Mouse (Mus musculus) intestine, embryonic 15.5 days (tissue): Measurements from ENCODE around the gene Ebp. TPM values are rescaled to one million over a fixed set of nuclear protein-coding genes. Genes with fewer than 3 reads are reported as not detected.

ENCODE experiments used
- ATAC-seq: fragments of 200-750 bp; cut with Nextera tagmentation; 2 replicates; pipeline ENCODE4 v1.8.0; 2017; ENCODE audit warnings: moderate TSS enrichment, moderate library complexity
- H3K27ac ChIP-seq: fragments of 300-500 bp; sonication (generic); 2 replicates; pipeline ENCODE4 v1.5.1; 2015; ENCODE audit warnings: mild to moderate bottlenecking, inconsistent platforms
- H3K27me3 ChIP-seq: fragments of 300-500 bp; sonication (generic); replicated peaks from 2 replicates; pipeline ENCODE4 v1.6.1; 2015; ENCODE audit warnings: inconsistent platforms
- H3K36me3 ChIP-seq: fragments of 300-500 bp; sonication (generic); 2 replicates; pipeline ENCODE4 v1.6.1; 2015; ENCODE audit warnings: inconsistent platforms
- H3K4me1 ChIP-seq: fragments of 300-500 bp; sonication (generic); replicated peaks from 2 replicates; pipeline ENCODE4 v1.6.1; 2015; ENCODE audit warnings: inconsistent platforms
- H3K4me2 ChIP-seq: fragments of 300-500 bp; sonication (generic); replicated peaks from 2 replicates; pipeline ENCODE4 v1.6.1; 2015; ENCODE audit warnings: mild to moderate bottlenecking, inconsistent platforms
- H3K4me3 ChIP-seq: fragments of 300-500 bp; sonication (generic); replicated peaks from 2 replicates; pipeline ENCODE4 v1.5.1; 2015; ENCODE audit warnings: inconsistent platforms
- H3K9ac ChIP-seq: fragments of 300-500 bp; sonication (generic); 2 replicates; pipeline ENCODE4 v1.6.1; 2015; ENCODE audit warnings: inconsistent platforms
- H3K9me3 ChIP-seq: fragments of 300-500 bp; sonication (generic); 2 replicates; pipeline ENCODE4 v1.6.1; 2016; ENCODE audit warnings: inconsistent platforms
- WGBS: fragments of 180-500 bp; shearing (Covaris S2); methylation state at CpG from one replicate; pipeline ENCODE4 v1.1.7; 2015; 5-methylcytosine and 5-hydroxymethylcytosine counted together
- polyA plus RNA-seq: library from polyadenylated mRNA; unstranded; fragments of >200 nt; fragmentation: Nextera tagmentation; extraction: Ambion mirVana; gene quantifications from 2 replicates; pipeline ENCODE4 v1.2.1, GENCODE M21; 2015

The Ebp gene
- polyA plus RNA-seq, 1 experiment from 2014 or later = 83.7 TPM

DNA sequence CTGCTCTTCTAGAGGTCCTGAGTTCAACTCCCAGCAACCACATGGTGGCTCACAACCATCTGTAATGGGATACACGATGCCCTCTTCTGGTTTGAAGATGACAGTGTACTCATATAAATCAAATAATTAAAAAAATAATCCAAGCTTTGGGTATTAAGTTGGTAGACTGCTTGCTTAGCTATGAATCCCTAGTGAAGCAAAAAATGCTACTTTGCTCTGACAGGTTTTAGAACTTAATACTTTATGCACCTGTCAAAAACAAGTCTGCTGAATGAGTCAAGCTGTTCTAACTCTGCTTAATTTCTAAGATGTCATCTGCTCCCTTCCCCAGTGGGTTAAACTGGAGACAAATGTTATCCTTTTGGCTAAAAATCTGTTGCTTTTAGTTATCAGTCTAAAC is 53.8 kb downstream of the Ebp start:
- ATAC-seq = no peak
- H3K36me3 ChIP-seq = no peaks in the 10 kb centered on the region
- H3K4me2 ChIP-seq = no peak overlapping the region

DNA sequence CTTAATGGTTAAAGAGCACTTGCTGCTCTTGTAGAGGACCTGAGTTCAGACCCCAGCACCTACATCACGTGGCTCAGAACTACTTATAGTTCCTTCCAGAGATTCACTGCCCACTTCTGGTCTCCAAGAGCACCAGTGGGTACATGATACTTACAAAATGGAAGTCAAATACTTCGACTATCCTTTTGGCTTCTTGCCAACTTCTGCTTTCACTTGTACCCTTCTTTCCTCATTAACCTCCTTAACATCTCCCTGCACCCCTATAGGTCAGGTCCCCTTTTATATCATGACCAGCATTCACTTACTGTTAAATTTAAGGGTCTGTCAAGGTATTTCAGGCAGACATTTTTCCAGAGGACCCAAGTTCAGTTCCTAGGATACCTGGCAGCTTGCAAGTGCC is 57.4 kb downstream of the Ebp start:
- Histone ChIP-seq H3K9ac (no peak overlapping the region), H3K9me3 (no peaks in the 10 kb centered on the region), H3K27ac (no peak overlapping the region), H3K4me1 (no peaks in the 10 kb centered on the region), H3K27me3 (no peaks in the 10 kb centered on the region), H3K36me3 (no peaks in the 10 kb centered on the region), H3K4me3 (no peak overlapping the region), H3K4me2 (no peak overlapping the region)
- no peak for ATAC-seq
- 47% methylated on average over 2 of the region's 2 CpGs for WGBS

More for the DNA sequence above, 53.8 kb downstream of the Ebp start:
- WGBS = 50% methylated on average over 1 of the region's 1 CpGs
- Histone ChIP-seq H3K27me3 (no peaks in the 10 kb centered on the region), H3K27ac (no peak overlapping the region), H3K9me3 (no peaks in the 10 kb centered on the region), H3K4me1 (no peaks in the 10 kb centered on the region), H3K9ac (no peak overlapping the region), H3K4me3 (no peak overlapping the region)

Other genes starting within 250 kb of the Ebp start
- gene Hdac6, start 245.6 kb downstream of the Ebp start, polyA plus RNA-seq = 19.0 and 19.1 TPM in 2 replicates
- gene Gata1, start 215.4 kb downstream of the Ebp start, polyA plus RNA-seq = 1.7 and 2.4 TPM in 2 replicates
- 3.6 and 3.8 TPM in 2 replicates for gene Glod5, start 175.0 kb downstream of the Ebp start, polyA plus RNA-seq
- 47.5 and 53.3 TPM in 2 replicates for gene Suv39h1, start 118.8 kb downstream of the Ebp start, polyA plus RNA-seq
- 0.57 and 0.62 TPM in 2 replicates for gene Was, start 103.0 kb downstream of the Ebp start, polyA plus RNA-seq
- gene Wdr13, start 60.6 kb downstream of the Ebp start, polyA plus RNA-seq = 21.4 and 21.7 TPM in 2 replicates
- 426 and 506 TPM in 2 replicates for gene Rbm3, start 47.6 kb downstream of the Ebp start, polyA plus RNA-seq
- 10.3 and 10.6 TPM in 2 replicates for gene Tbc1d25, start 17.3 kb downstream of the Ebp start, polyA plus RNA-seq
- 7.2 and 7.4 TPM in 2 replicates for gene Porcn, start 13.0 kb upstream of the Ebp start, polyA plus RNA-seq
- 33.0 and 34.8 TPM in 2 replicates for gene Ftsj1, start 58.9 kb upstream of the Ebp start, polyA plus RNA-seq
- gene Slc38a5, start 77.6 kb upstream of the Ebp start, polyA plus RNA-seq = 9.1 and 13.9 TPM in 2 replicates
- not detected in 2 replicates for gene Ssxb10, start 133.9 kb upstream of the Ebp start, polyA plus RNA-seq
- gene Ssxb9, start 173.5 kb upstream of the Ebp start, polyA plus RNA-seq = not detected in 2 replicates
- not detected in 2 replicates for gene Ssxb1, start 219.8 kb upstream of the Ebp start, polyA plus RNA-seq